Mouse (Mus musculus): Measurements from ENCODE around the gene Tspyl4. TPM values are rescaled to one million over a fixed set of nuclear protein-coding genes. Genes with fewer than 3 reads are reported as not detected.
"Not testable (repeated sequence)": the region's sequence is repeated elsewhere in the genome, so short reads cannot be mapped to it uniquely, and the experiment has no call there.

The Tspyl4 gene
- 114 and 126 TPM in 2 replicates for polyA plus RNA-seq (2015; fragmentation: Nextera tagmentation; extraction: Ambion mirVana)

DNA sequence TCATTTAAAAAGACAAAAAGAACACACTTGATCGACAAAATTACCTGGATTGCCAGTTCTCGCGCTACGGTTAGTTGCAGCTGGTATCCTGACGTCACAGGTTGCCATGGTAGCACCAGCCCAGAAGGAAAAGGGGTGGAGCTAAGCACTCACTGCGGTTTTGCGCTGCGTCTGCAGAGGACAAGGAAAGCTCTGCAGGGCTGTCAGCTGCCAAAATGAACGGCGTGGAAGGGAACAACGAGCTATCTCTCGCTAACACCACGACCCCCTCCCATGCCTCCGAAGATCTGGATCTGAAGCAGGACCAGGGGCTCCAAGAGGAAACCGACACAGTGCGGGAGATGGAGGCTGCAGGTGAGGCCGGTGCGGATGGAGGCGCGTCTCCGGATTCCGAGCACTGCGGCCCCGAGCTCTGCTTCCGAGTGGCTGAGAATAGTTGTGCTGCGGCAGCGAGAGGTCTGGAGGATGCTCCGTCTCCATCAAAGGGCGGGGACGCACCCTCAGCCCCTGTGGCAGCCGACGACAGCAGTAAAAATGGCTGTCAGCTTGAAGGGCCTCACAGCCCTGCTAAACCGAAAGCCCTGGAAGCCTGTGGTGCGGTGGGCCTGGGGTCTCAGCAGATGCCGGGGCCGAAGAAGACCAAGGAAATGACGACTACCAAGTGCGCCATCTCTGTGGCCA lies at the start of gene Tspyl4:
TSS of gene Tspyl4 (plus strand) at position 144 of the 681 bp plus-strand sequence.
- peak within 1 kb of the TSS; percentile 99 for H3K27ac ChIP-seq
- peak within 1 kb of the TSS; percentile 93 for H3K9ac ChIP-seq
- H3K9me3 ChIP-seq (replicated peaks): no peaks in the 10 kb centered on the region
- peak; percentile 99 for ATAC-seq
- no peaks in the 10 kb centered on the region; the same call in 1 of the 2 replicates for H3K36me3 ChIP-seq (ENCODE audit: poor library complexity, severe bottlenecking)
- H3K27me3 ChIP-seq: no peaks in the 10 kb centered on the region
- H3K4me2 ChIP-seq: peak within 1 kb of the TSS; percentile 89
- H3K4me3 ChIP-seq: peak within 1 kb of the TSS; percentile 80
- H3K4me1 ChIP-seq: peaks cover 47% of the 10 kb centered on the region
- 1% methylated on average over 38 of the region's 38 CpGs for WGBS

DNA sequence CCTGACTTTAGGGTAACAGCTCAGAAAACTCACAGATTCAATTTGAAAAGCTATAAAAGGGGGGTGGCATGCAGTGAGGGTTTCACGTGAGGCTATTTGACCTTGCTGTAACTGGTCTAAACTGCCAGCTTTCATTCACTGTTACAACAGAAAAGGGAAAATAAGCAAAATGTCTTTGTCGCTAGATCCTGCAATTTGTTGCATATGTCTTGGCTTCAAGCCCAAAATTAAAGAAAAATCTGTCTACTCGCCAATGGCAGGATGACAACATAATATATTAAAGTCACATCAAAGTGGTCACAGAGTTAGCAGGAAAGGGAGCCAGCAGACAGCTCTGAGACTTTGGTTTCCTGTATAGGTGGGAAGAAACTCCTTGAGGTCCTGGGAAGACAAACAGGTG lies 49.5 kb upstream of the Tspyl4 start:
- 0 out of 2 replicates have a peak, but pooled peaks have one; percentile 13 for ATAC-seq
- 48% methylated on average over 3 of the region's 3 CpGs for WGBS
- Histone ChIP-seq H3K4me2 (no peak overlapping the region), H3K4me1 (no peaks in the 10 kb centered on the region), H3K27ac (no peak overlapping the region), H3K9me3 (replicated peaks) (no peaks in the 10 kb centered on the region), H3K4me3 (no peak overlapping the region), H3K9ac (no peak overlapping the region), H3K27me3 (no peaks in the 10 kb centered on the region), H3K36me3 (ENCODE audit: poor library complexity, severe bottlenecking) (no peaks in the 10 kb centered on the region)

DNA sequence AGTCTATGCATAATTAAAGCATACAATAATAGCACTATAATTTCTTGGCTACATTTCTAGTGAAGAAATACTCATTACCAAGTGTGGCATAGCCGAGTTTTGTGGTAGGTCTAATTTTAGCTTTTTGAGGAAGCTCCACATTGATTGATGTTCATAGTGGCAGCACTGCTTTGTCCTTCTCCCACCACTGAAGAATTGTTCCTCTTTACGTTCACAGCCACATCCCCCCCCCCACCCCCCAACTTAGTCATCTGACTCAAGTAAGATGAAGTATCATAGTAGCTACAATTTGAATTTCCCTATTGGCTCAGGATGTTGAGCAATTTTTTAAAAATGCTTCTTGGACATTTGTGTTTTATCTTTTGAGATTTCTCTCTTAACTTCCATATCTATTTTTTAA lies 47.6 kb upstream of the Tspyl4 start:
- ATAC-seq: no peak
- H3K4me3 ChIP-seq: no peak overlapping the region
- 58% methylated on average over 2 of the region's 2 CpGs for WGBS

DNA sequence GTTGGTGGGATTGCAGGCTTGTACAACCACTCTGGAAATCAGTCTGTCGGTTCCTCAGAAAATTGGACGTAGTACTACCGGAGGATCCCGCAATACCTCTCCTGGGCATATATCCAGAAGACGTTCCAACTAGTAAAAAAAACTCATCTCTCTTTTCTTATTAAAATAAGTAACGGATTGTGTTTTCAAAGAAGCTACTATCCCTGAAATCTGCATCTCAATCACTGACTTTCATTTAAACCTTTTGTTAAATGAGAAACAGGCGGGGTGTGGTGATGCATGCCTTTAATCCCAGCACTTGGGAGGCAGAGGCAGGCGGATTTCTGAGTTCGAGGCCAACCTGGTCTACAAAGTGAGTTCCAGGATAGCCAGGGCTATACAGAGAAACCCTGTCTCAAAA lies 44.4 kb upstream of the Tspyl4 start:
- H3K4me2 ChIP-seq; H3K4me1 ChIP-seq; H3K27me3 ChIP-seq; ATAC-seq; H3K27ac ChIP-seq; H3K9me3 ChIP-seq (replicated peaks); H3K9ac ChIP-seq; H3K36me3 ChIP-seq (ENCODE audit: poor library complexity, severe bottlenecking); H3K4me3 ChIP-seq: not testable (repeated sequence)
- 89% methylated on average over 9 of the region's 9 CpGs for WGBS

More for the DNA sequence above, 47.6 kb upstream of the Tspyl4 start:
- H3K27ac ChIP-seq: no peak overlapping the region
- H3K4me1 ChIP-seq: no peaks in the 10 kb centered on the region
- no peak overlapping the region for H3K9ac ChIP-seq
- no peaks in the 10 kb centered on the region for H3K27me3 ChIP-seq
- H3K4me2 ChIP-seq: no peak overlapping the region
- H3K9me3 ChIP-seq (replicated peaks): no peaks in the 10 kb centered on the region
- H3K36me3 ChIP-seq (ENCODE audit: poor library complexity, severe bottlenecking): no peaks in the 10 kb centered on the region

DNA sequence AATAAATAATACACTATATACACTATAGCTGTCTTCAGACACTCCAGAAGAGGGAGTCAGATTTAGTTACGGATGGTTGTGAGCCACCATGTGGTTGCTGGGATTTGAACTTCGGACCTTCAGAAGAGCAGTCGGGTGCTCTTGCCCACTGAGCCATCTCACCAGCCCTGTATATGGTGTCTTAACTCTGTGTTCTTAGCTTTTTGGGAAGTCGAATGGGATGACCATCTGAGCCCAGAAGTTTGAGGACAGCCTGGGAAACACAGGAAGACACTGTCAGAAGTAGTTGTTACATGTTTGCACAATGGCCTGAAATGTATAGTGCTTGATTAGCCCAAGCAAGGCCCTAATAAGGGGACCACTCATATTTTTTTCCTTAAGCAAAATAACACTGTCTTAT lies 32.1 kb upstream of the Tspyl4 start:
- Histone ChIP-seq H3K9ac (no peak overlapping the region), H3K9me3 (replicated peaks) (no peaks in the 10 kb centered on the region), H3K27ac (no peak overlapping the region), H3K27me3 (no peaks in the 10 kb centered on the region), H3K4me1 (no peaks in the 10 kb centered on the region), H3K36me3 (ENCODE audit: poor library complexity, severe bottlenecking) (no peaks in the 10 kb centered on the region), H3K4me2 (no peak overlapping the region), H3K4me3 (no peak overlapping the region)
- 84% methylated on average over 4 of the region's 4 CpGs for WGBS
- ATAC-seq: no peak

DNA sequence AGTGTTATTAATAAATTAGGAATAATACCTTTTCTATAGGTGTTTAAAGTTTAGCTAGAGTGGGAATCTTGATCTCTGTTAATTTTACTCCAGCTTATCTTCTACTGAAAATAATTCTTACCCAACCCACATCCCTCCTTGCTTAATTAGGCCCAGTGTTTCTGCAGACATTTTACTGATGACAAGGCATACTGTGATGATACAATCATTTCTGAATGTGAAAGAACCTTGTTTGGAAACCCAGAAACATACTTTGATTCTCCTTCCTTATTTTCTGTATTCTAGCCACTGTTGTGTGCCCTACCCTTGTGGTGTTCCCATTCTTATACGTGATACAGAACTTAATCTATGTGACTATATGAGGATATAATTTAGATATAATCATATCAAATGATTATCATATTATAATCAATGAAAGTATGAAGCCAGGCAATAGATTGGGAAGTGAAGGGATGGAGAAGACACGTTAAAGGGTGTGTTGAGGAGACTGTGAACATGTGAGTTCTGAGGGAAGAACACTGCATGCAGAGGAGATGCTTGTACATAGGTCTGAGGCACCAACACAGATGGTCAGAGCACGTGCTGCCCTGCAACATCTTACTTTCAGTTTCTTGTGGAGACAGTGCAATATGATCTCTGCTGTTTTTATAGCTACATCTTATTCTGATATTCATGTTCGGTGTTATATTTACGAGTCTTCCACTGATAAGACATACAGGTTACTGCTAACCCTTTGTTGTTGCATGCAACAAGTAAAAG lies 29.8 kb upstream of the Tspyl4 start:
- no peaks in the 10 kb centered on the region for H3K36me3 ChIP-seq (ENCODE audit: poor library complexity, severe bottlenecking)
- H3K4me1 ChIP-seq: 0 out of 2 replicates have a peak, but pooled peaks cover 4% of the 10 kb centered on the region
- no peak overlapping the region for H3K4me3 ChIP-seq
- WGBS: 76% methylated on average over 5 of the region's 5 CpGs
- H3K27ac ChIP-seq: no peak overlapping the region
- no peaks in the 10 kb centered on the region for H3K27me3 ChIP-seq
- H3K9ac ChIP-seq: no peak overlapping the region
- no peak for ATAC-seq
- H3K4me2 ChIP-seq: no peak overlapping the region
- H3K9me3 ChIP-seq (replicated peaks): no peaks in the 10 kb centered on the region

DNA sequence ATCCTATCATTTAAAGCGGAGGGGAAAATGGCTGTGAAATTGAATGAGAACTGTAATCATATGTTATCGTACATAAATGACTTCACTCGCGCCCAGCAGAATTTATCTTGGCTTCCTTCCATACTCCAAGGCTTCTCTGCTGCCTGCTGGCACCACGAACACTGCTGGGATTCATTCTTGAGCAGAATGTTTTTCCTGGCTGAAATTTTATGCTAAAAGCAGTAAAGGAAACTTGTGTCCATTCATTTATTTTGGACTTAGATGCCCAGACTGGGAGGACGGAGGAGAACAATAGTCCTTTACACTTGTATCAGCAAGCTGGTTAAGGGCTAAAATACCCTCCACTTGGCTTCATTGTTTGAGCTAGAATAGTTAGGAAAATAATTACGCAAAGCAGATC lies 25.6 kb upstream of the Tspyl4 start:
- no peaks in the 10 kb centered on the region for H3K9me3 ChIP-seq (replicated peaks)
- no peak overlapping the region for H3K9ac ChIP-seq
- 0 out of 2 replicates have a peak, but pooled peaks cover 4% of the 10 kb centered on the region for H3K4me1 ChIP-seq
- H3K4me2 ChIP-seq: no peak overlapping the region
- H3K4me3 ChIP-seq: no peak overlapping the region
- H3K27ac ChIP-seq: no peak overlapping the region
- 45% methylated on average over 7 of the region's 7 CpGs for WGBS
- ATAC-seq: peak; percentile 65; the same call in 1 of the 2 replicates
- no peaks in the 10 kb centered on the region for H3K27me3 ChIP-seq
- H3K36me3 ChIP-seq (ENCODE audit: poor library complexity, severe bottlenecking): no peaks in the 10 kb centered on the region

DNA sequence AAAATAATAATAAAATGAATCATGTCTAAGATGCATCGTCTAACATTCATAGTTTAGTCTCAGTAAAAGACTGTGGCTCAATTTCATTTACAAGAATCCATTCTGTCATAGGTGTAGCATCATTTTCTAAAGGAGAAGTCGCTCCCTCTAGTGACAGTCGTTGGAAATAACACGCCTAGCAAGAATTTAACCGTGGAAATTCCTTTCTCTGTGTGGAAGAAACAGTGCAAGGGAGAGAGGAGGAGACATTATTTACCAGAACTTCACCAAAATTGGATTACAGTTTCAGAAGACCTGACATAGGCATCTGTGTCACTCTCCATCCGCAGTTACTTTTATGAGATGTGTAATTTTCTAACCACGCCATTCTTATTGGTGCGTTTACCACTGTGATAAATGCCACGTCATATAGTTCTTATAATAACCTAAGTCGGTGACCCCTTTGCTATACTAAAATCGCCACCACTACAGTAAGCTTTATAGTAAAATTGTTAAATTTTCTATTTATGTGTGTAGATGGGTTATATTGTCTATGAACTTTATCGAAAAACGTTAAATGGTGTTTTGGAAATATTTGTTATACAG lies 16.6 kb upstream of the Tspyl4 start:
- Histone ChIP-seq H3K4me2 (peak overlapping the region; percentile 54), H3K36me3 (ENCODE audit: poor library complexity, severe bottlenecking) (no peaks in the 10 kb centered on the region), H3K9me3 (replicated peaks) (no peaks in the 10 kb centered on the region), H3K9ac (0 out of 2 replicates have a peak overlapping the region, but pooled peaks have one; percentile 37), H3K27ac (no peak overlapping the region), H3K4me1 (peaks cover 23% of the 10 kb centered on the region), H3K4me3 (peak overlapping the region; percentile 12; the same call in 1 of the 2 replicates), H3K27me3 (no peaks in the 10 kb centered on the region)
- ATAC-seq: peak; percentile 6
- 28% methylated on average over 13 of the region's 13 CpGs for WGBS

DNA sequence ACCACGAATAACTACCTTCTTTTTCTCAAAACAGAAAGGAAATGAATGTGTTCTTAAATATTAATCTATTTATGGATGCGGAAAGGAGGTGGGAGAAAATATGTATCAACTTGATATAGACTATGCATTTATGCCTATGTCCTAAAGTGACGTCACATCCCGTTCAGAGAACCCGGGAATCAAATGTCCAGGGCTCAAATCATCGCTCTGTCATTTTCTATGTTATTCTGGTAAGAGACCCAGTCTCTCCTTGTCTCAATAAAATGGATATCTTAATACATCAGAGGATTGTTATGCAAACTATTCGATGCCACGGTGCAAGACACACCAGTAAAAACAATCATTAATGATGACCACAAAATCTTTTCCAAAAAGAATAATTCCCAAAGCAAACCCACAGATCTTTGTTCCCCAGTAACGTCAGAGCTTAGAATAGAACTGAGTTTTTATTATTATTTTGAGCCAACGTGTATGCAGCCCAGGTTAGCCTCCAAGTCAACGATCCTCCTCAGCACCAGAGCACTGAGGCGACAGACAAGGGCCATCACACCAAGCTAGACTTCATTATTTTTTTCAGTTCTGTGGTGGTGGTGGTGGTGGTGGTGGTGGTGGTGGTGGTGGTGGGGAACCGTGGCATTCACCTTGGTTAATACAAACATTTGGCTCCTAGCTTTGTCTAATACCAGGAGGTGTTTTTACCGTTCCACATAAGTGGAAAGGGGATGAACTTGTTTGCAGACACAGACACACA lies 15.9 kb upstream of the Tspyl4 start:
- Histone ChIP-seq H3K4me1 (peaks cover 23% of the 10 kb centered on the region), H3K4me3 (peak overlapping the region; percentile 88), H3K9ac (peak overlapping the region; percentile 92), H3K27ac (peak overlapping the region; percentile 84), H3K27me3 (no peaks in the 10 kb centered on the region), H3K4me2 (peak overlapping the region; percentile 93), H3K36me3 (ENCODE audit: poor library complexity, severe bottlenecking) (no peaks in the 10 kb centered on the region), H3K9me3 (replicated peaks) (no peaks in the 10 kb centered on the region)
- WGBS: 20% methylated on average over 14 of the region's 14 CpGs
- ATAC-seq: peak; percentile 0; the same call in 1 of the 2 replicates

DNA sequence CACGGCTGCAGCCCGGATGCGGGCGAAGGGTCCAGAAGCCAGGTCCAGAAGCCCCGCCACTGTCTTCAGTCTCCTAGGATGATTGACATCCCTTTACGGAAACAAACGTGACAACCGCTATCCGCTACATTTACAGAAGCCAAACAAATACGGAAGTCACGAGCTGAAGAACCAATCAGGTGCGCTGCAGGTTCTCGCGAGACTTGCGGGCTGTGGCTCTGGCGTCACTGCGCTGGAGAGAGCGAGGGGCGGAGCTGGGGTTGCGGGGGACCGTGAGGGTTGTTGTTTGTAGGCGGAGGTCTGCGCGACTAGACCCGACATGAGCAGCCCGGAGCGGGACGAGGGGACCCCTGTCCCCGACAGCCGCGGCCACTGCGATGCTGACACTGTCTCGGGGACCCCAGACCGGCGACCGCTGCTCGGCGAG lies 15.3 kb upstream of the Tspyl4 start, which contains the start of gene Tspyl1:
TSS of gene Tspyl1 (plus strand) at position 229 of the 427 bp plus-strand sequence.
- H3K9me3 ChIP-seq (replicated peaks): no peaks in the 10 kb centered on the region
- peak within 1 kb of the TSS; percentile 93 for H3K4me2 ChIP-seq
- H3K9ac ChIP-seq: peak within 1 kb of the TSS; percentile 92
- peak within 1 kb of the TSS; percentile 88 for H3K4me3 ChIP-seq
- H3K27me3 ChIP-seq: no peaks in the 10 kb centered on the region
- peak within 1 kb of the TSS; percentile 84 for H3K27ac ChIP-seq
- ATAC-seq: peak; percentile 98
- peaks cover 23% of the 10 kb centered on the region for H3K4me1 ChIP-seq
- under 1% methylated on average over 38 of the region's 38 CpGs for WGBS
- H3K36me3 ChIP-seq (ENCODE audit: poor library complexity, severe bottlenecking): peaks cover 1% of the 10 kb centered on the region

DNA sequence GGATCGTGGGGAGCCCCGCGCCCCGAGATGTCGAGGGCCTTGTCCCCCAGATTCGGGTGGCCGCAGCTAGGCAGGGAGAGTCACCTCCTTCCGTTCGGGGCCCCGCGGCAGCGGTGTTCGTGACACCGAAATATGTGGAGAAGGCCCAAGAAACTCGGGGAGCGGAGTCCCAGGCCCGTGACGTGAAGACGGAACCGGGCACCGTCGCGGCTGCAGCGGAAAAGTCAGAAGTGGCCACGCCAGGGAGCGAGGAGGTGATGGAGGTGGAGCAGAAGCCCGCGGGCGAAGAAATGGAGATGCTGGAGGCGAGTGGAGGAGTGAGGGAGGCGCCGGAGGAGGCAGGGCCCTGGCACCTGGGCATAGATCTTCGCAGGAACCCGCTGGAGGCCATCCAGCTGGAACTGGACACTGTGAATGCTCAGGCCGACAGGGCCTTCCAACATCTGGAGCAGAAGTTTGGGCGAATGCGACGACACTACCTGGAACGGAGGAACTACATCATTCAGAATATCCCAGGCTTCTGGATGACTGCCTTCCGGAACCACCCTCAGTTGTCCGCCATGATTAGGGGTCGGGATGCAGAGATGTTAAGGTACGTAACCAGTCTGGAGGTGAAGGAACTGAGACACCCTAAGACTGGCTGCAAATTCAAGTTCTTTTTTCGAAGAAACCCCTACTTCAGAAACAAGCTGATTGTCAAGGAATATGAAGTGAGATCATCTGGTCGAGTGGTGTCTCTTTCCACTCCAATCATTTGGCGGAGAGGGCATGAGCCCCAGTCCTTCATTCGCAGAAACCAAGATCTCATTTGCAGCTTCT lies 14.6 kb upstream of the Tspyl4 start:
- H3K4me3 ChIP-seq: peak overlapping the region; percentile 88
- peak overlapping the region; percentile 92 for H3K9ac ChIP-seq
- peaks cover 8% of the 10 kb centered on the region for H3K36me3 ChIP-seq (ENCODE audit: poor library complexity, severe bottlenecking)
- peak overlapping the region; percentile 84 for H3K27ac ChIP-seq
- peaks cover 23% of the 10 kb centered on the region for H3K4me1 ChIP-seq
- no peaks in the 10 kb centered on the region for H3K27me3 ChIP-seq
- no peak for ATAC-seq
- peak overlapping the region; percentile 93 for H3K4me2 ChIP-seq
- no peaks in the 10 kb centered on the region for H3K9me3 ChIP-seq (replicated peaks)
- WGBS: 3% methylated on average over 47 of the region's 47 CpGs

All from forebrain, embryonic 13.5 days (tissue).